Comparison of ENCODE assay signal across 9 mouse cellular contexts in the genomic region with DNA sequence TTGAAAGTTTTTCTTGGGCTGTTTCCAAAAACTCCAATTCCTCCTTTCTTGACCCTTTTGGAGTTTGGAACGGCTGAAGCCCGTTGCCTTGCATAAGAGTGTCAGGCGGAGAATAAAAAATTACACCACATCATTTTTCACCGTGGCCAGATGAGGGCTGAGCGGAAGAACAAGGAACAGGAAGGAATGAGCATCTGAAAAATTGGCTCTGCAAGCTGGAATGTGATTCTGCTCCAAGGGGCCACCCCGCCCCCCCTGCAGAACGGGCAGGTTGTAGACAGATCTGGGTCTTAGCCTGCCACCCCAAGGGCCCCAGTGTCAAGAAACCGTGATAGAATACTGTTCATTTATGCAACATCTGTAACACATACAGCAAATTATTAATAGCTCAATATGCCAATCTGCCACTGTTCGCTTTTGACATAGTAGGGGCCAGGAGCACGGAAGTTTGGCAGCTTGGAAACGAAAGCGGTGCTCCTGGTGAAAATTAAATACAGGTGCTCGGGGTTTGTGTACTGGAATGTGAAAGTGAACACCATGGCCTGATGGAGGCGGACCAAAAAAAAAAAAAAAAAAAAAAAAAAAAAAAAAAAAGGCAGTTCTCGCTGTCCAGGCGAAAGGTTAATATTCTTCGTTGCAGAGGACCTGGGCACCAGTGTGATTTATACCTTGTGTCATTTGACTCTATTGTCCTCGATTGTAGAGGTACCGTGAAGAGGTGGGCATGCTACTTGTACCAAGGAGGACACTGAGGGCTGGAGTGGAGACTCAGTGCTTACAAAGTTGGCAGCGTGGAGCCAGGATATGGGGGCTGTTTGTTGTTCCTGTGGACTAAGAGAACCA.
A peak's percentile ranks its signal among the peaks of the same experiment; 100 is the strongest.
DNase-seq lines count a peak whose midpoint lies in the region; ATAC-seq and TF ChIP-seq lines count a peak whose summit lies in the region.
"Had no signal": no experiment of that assay in that cellular context is flagged by ENCODE, and none has a peak within 500 bp of the region (broad histone marks: within the 10 kb centered on the region; RNA-seq: fewer than 3 reads in every experiment).

No protein-coding gene starts in this region.

- H3K27me3 ChIP-seq in embryonic facial prominence, embryonic 13.5 days, result 0 out of 2 replicates have a peak, but pooled peaks cover 15% of the 10 kb centered on the region
- H3K27me3 ChIP-seq in limb, embryonic 14.5 days (ENCODE audit: control insufficient read depth, insufficient read depth, low read length), result no peaks in the 10 kb centered on the region
- H3K27me3 ChIP-seq: megakaryocyte, embryonic 14.5 days had no signal

- peak; percentile 23 to 64 for DNase-seq in adrenal gland, adult (ENCODE audit: inconsistent age in 2 of 2, low spot score in 1 of 2)
- DNase-seq in adrenal gland, postnatal 25 days, result no peak
- peak; percentile 34 to 51 for DNase-seq in heart, postnatal 14 days
- peak; percentile 76 for DNase-seq in limb, embryonic 14.5 days (ENCODE audit: low spot score)
- no peak for DNase-seq in thymus, postnatal 14 days
- no peak for DNase-seq in frontal cortex, postnatal 36 days (ENCODE audit: low spot score in 2 of 2)
- DNase-seq in c-Kit-positive CD71-positive TER-119-positive erythroid progenitor cells, embryonic 14.5 days (ENCODE audit: low spot score), result no peak

- H3K36me3 ChIP-seq in embryonic facial prominence, embryonic 13.5 days, result no peaks in the 10 kb centered on the region
- H3K36me3 ChIP-seq in limb, embryonic 14.5 days (ENCODE audit: control insufficient read depth, insufficient read depth, low read length), result no peaks in the 10 kb centered on the region

- no peaks in the 10 kb centered on the region for H3K9me3 ChIP-seq in embryonic facial prominence, embryonic 13.5 days
- H3K9me3 ChIP-seq in limb, embryonic 14.5 days (ENCODE audit: control insufficient read depth, low read length), result no peaks in the 10 kb centered on the region
- H3K9me3 ChIP-seq: megakaryocyte, embryonic 14.5 days had no signal

- H3K4me3 ChIP-seq in embryonic facial prominence, embryonic 13.5 days, result peak overlapping the region; percentile 4; the same call in 1 of the 2 replicates
- no peak overlapping the region; the same call in 1 of the 2 replicates for H3K4me3 ChIP-seq in limb, embryonic 14.5 days (replicated peaks; ENCODE audit: low read length)
- H3K4me3 ChIP-seq: megakaryocyte, embryonic 14.5 days had no signal

- H3K4me1 ChIP-seq in embryonic facial prominence, embryonic 13.5 days, result peaks cover 31% of the 10 kb centered on the region
- H3K4me1 ChIP-seq in limb, embryonic 14.5 days (ENCODE audit: control insufficient read depth, insufficient read depth, low read length), result peaks cover 45% of the 10 kb centered on the region
- H3K4me1 ChIP-seq: megakaryocyte, embryonic 14.5 days had no signal

- H3K27ac ChIP-seq in embryonic facial prominence, embryonic 13.5 days, result 0 out of 2 replicates have a peak overlapping the region, but pooled peaks have one; percentile 16
- H3K27ac ChIP-seq in limb, embryonic 14.5 days (replicated peaks; ENCODE audit: low read depth, low read length), result peak overlapping the region; percentile 67

- intact Hi-C loops in heart, postnatal 14 days (cut with DNase I), result no loop called here

- H3K4me2 ChIP-seq in embryonic facial prominence, embryonic 13.5 days, result peak overlapping the region; percentile 48
- H3K4me2 ChIP-seq in limb, embryonic 14.5 days (replicated peaks; ENCODE audit: low read depth, low read length, severe bottlenecking), result peak overlapping the region; percentile 44

- WGBS in embryonic facial prominence, embryonic 13.5 days, result 18% methylated on average over 20 of the region's 20 CpGs
- WGBS in limb, embryonic 14.5 days, result 12% methylated on average over 20 of the region's 20 CpGs

- H3K9ac ChIP-seq in embryonic facial prominence, embryonic 13.5 days, result no peak overlapping the region
- H3K9ac ChIP-seq in limb, embryonic 14.5 days (ENCODE audit: low read depth, low read length, severe bottlenecking), result no peak overlapping the region

- no peak for TF ChIP-seq POLR2A in limb, embryonic 14.5 days (IDR thresholded peaks at IDR 0.05; ENCODE audit: borderline replicate concordance, extremely low read depth, insufficient read depth, insufficient read length)

- ATAC-seq in embryonic facial prominence, embryonic 13.5 days (ENCODE audit: insufficient number of reproducible peaks, insufficient read depth, low FRiP score, low TSS enrichment, low read depth), result peak; percentile 37; the same call in 1 of the 2 replicates
- ATAC-seq in limb, embryonic 14.5 days (ENCODE audit: low FRiP score, low read depth), result peak; percentile 43

Comparison
In these comparisons a context has a peak if more than half of its experiments do, and no peak if none do; other contexts are left out.
1. DNase-seq: peak in adrenal gland, adult (2 of 2), heart, postnatal 14 days (2 of 2) and limb, embryonic 14.5 days (single experiment); none in adrenal gland, postnatal 25 days (single experiment), thymus, postnatal 14 days (single experiment), frontal cortex, postnatal 36 days (0 of 2) and c-Kit-positive CD71-positive TER-119-positive erythroid progenitor cells, embryonic 14.5 days (single experiment).